Mouse (Mus musculus): ENCODE results near the gene Rras2. TPM values are rescaled to one million over a fixed set of nuclear protein-coding genes. Genes with fewer than 3 reads are reported as not detected.

The Rras2 gene
- polyA plus RNA-seq, 1 experiment, result 119 TPM

DNA sequence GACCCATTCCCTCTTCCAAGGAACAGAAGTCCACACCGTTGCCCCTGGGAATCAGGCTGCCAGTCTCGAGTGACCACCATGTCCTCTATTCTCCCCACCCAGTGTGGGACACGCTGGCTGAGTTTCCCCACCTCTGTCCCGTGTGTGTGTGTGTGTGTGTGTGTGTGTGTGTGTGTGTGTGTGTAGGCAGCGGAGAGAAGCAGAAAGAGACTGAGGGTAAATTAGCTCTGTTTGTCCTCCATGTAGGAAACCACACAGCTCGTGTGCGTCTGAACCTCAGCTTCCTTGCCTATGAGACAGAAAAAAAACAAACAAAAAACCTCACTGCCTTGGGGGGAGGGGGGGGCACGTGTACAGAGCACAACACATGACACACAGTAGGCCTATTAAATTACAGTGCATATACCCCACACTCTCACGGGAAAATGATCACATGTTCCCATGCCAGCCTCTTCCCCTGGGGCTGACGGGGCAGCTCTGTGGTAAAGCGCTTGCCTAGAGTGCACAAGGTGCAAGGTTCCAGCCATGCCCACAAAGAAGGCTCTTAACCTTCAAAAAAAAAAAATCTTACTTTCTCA is 48.5 kb downstream of the Rras2 start:
- Histone ChIP-seq H3K27ac (ENCODE audit: insufficient read depth, low read length) (no peak overlapping the region), H3K4me3 (ENCODE audit: low read depth, low read length) (no peak overlapping the region), H3K9me3 (replicated peaks; ENCODE audit: control insufficient read depth, insufficient read depth, low read length, poor library complexity, severe bottlenecking) (no peaks in the 10 kb centered on the region), H3K36me3 (ENCODE audit: control insufficient read depth, insufficient read depth, low read length, poor library complexity, severe bottlenecking) (no peaks in the 10 kb centered on the region), H3K4me1 (ENCODE audit: control insufficient read depth, insufficient read depth, low read length) (peaks cover 8% of the 10 kb centered on the region), H3K9ac (ENCODE audit: low read depth, poor library complexity, severe bottlenecking) (no peak overlapping the region), H3K27me3 (ENCODE audit: control insufficient read depth, insufficient read depth, low read length, poor library complexity, severe bottlenecking) (no peaks in the 10 kb centered on the region)
- TF ChIP-seq EP300 (IDR thresholded peaks at IDR 0.05; ENCODE audit: insufficient read depth, low read depth, low read length), result no peak
- TF ChIP-seq CTCF (IDR thresholded peaks at IDR 0.05; ENCODE audit: low read depth, low read length), result no peak
- no peak for TF ChIP-seq POLR2A (IDR thresholded peaks at IDR 0.05; ENCODE audit: insufficient read depth, low read length)

DNA sequence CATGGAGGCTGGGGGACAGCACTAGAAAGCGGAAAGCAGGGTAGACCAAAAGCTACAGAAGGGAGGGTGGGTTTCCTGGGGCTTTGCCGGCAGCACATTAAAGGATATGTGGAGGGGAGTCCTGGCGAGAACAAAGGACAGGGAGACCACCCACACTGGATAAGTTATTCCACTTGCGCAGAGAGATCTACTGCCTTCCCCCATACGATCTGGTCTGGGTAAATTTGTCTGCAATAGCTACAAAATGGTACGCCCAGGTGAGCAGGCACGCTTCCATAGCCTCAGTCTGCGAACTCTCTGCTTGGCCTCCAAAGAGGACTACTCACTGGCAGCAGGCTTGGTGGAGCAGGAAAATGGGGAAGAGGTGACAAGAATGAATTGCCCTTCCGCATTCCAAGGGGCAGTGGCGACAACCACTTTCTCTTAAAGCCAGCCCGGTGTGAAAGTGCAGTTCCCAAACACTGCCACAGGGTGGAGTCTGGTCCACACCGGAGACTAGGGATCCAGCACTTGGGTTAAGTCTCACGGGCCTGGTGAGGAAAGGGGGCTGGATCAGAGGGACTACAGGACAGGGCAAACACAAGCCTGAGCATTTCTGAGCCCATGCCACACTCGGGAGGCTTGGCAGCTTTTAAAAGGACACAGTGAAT is 50.9 kb downstream of the Rras2 start:
- Histone ChIP-seq H3K9me3 (replicated peaks; ENCODE audit: control insufficient read depth, insufficient read depth, low read length, poor library complexity, severe bottlenecking) (no peaks in the 10 kb centered on the region), H3K36me3 (ENCODE audit: control insufficient read depth, insufficient read depth, low read length, poor library complexity, severe bottlenecking) (no peaks in the 10 kb centered on the region), H3K4me1 (ENCODE audit: control insufficient read depth, insufficient read depth, low read length) (peaks cover 7% of the 10 kb centered on the region), H3K9ac (ENCODE audit: low read depth, poor library complexity, severe bottlenecking) (no peak overlapping the region), H3K4me3 (ENCODE audit: low read depth, low read length) (0 out of 2 replicates have a peak overlapping the region, but pooled peaks have one; percentile 7), H3K27me3 (ENCODE audit: control insufficient read depth, insufficient read depth, low read length, poor library complexity, severe bottlenecking) (no peaks in the 10 kb centered on the region), H3K27ac (ENCODE audit: insufficient read depth, low read length) (no peak overlapping the region)
- peak; percentile 89 for TF ChIP-seq CTCF (IDR thresholded peaks at IDR 0.05; ENCODE audit: low read depth, low read length)
- TF ChIP-seq POLR2A (IDR thresholded peaks at IDR 0.05; ENCODE audit: insufficient read depth, low read length), result no peak

GRCm38 (mm10) chr7:114065407-114066185 is 52.0 kb downstream of the Rras2 start:
- Histone ChIP-seq H3K27ac (ENCODE audit: insufficient read depth, low read length) (no peak overlapping the region), H3K36me3 (ENCODE audit: control insufficient read depth, insufficient read depth, low read length, poor library complexity, severe bottlenecking) (no peaks in the 10 kb centered on the region), H3K27me3 (ENCODE audit: control insufficient read depth, insufficient read depth, low read length, poor library complexity, severe bottlenecking) (no peaks in the 10 kb centered on the region), H3K4me1 (ENCODE audit: control insufficient read depth, insufficient read depth, low read length) (peaks cover 7% of the 10 kb centered on the region), H3K4me3 (ENCODE audit: low read depth, low read length) (no peak overlapping the region), H3K9me3 (replicated peaks; ENCODE audit: control insufficient read depth, insufficient read depth, low read length, poor library complexity, severe bottlenecking) (no peaks in the 10 kb centered on the region), H3K9ac (ENCODE audit: low read depth, poor library complexity, severe bottlenecking) (no peak overlapping the region)
- TF ChIP-seq CTCF (IDR thresholded peaks at IDR 0.05; ENCODE audit: low read depth, low read length) (no peak), POLR2A (IDR thresholded peaks at IDR 0.05; ENCODE audit: insufficient read depth, low read length) (no peak), EP300 (IDR thresholded peaks at IDR 0.05; ENCODE audit: insufficient read depth, low read depth, low read length) (no peak)

DNA sequence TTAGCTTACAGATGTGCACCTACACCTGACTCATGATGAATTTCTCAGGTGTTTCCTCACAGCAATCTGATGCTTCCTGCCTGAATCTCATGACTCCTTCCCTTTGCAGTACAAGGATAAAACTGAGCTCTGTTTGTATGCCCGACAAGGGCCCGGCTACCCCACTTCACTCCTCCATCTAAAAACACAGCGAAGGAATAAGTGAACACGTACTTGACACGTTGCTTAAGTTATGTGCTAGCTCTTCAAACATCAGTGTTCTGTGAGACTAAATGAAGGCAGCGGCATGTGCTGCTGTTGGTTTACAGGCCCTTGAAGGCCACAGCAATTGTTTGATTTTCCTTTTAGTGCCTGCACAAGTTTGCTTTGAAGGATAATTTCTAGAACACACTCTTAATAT is 53.6 kb downstream of the Rras2 start:
- Histone ChIP-seq H3K27ac (ENCODE audit: insufficient read depth, low read length) (no peak overlapping the region), H3K9me3 (replicated peaks; ENCODE audit: control insufficient read depth, insufficient read depth, low read length, poor library complexity, severe bottlenecking) (no peaks in the 10 kb centered on the region), H3K4me3 (ENCODE audit: low read depth, low read length) (no peak overlapping the region), H3K9ac (ENCODE audit: low read depth, poor library complexity, severe bottlenecking) (no peak overlapping the region), H3K36me3 (ENCODE audit: control insufficient read depth, insufficient read depth, low read length, poor library complexity, severe bottlenecking) (peaks cover under 1% of the 10 kb centered on the region), H3K4me1 (ENCODE audit: control insufficient read depth, insufficient read depth, low read length) (peaks cover 4% of the 10 kb centered on the region), H3K27me3 (ENCODE audit: control insufficient read depth, insufficient read depth, low read length, poor library complexity, severe bottlenecking) (no peaks in the 10 kb centered on the region)
- TF ChIP-seq CTCF (IDR thresholded peaks at IDR 0.05; ENCODE audit: low read depth, low read length), result no peak
- TF ChIP-seq EP300 (IDR thresholded peaks at IDR 0.05; ENCODE audit: insufficient read depth, low read depth, low read length), result no peak
- TF ChIP-seq POLR2A (IDR thresholded peaks at IDR 0.05; ENCODE audit: insufficient read depth, low read length), result no peak

GRCm38 (mm10) chr7:114063534-114063933 is 54.0 kb downstream of the Rras2 start:
- Histone ChIP-seq H3K27me3 (ENCODE audit: control insufficient read depth, insufficient read depth, low read length, poor library complexity, severe bottlenecking) (no peaks in the 10 kb centered on the region), H3K27ac (ENCODE audit: insufficient read depth, low read length) (no peak overlapping the region), H3K9me3 (replicated peaks; ENCODE audit: control insufficient read depth, insufficient read depth, low read length, poor library complexity, severe bottlenecking) (no peaks in the 10 kb centered on the region), H3K36me3 (ENCODE audit: control insufficient read depth, insufficient read depth, low read length, poor library complexity, severe bottlenecking) (peaks cover 3% of the 10 kb centered on the region), H3K4me1 (ENCODE audit: control insufficient read depth, insufficient read depth, low read length) (peaks cover 3% of the 10 kb centered on the region), H3K4me3 (ENCODE audit: low read depth, low read length) (no peak overlapping the region), H3K9ac (ENCODE audit: low read depth, poor library complexity, severe bottlenecking) (no peak overlapping the region)
- TF ChIP-seq EP300 (IDR thresholded peaks at IDR 0.05; ENCODE audit: insufficient read depth, low read depth, low read length) (no peak), POLR2A (IDR thresholded peaks at IDR 0.05; ENCODE audit: insufficient read depth, low read length) (no peak), CTCF (IDR thresholded peaks at IDR 0.05; ENCODE audit: low read depth, low read length) (no peak)

DNA sequence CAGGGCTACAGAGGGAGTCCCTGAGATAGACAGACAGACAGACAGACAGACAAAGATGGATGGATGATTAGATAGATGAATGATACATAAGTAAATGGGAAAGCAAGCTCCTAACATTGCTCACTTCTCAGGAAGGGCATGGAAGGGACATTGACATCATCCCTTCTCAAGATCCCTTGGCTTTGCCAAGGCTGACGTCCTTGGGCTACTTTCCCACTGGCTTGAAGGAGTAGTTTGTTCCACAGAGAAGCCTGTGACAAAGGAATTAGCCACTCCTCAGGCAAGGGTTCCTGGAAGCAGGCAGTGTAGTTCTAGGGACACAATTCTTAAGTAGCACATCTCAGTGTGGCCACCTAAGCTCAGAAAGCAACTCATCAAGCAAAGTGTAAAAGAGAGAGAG is 55.1 kb downstream of the Rras2 start:
- Histone ChIP-seq H3K36me3 (ENCODE audit: control insufficient read depth, insufficient read depth, low read length, poor library complexity, severe bottlenecking) (peaks cover 7% of the 10 kb centered on the region), H3K27me3 (ENCODE audit: control insufficient read depth, insufficient read depth, low read length, poor library complexity, severe bottlenecking) (no peaks in the 10 kb centered on the region), H3K9me3 (replicated peaks; ENCODE audit: control insufficient read depth, insufficient read depth, low read length, poor library complexity, severe bottlenecking) (no peaks in the 10 kb centered on the region), H3K4me1 (ENCODE audit: control insufficient read depth, insufficient read depth, low read length) (peaks cover 3% of the 10 kb centered on the region), H3K9ac (ENCODE audit: low read depth, poor library complexity, severe bottlenecking) (no peak overlapping the region), H3K4me3 (ENCODE audit: low read depth, low read length) (no peak overlapping the region), H3K27ac (ENCODE audit: insufficient read depth, low read length) (no peak overlapping the region)
- TF ChIP-seq CTCF (IDR thresholded peaks at IDR 0.05; ENCODE audit: low read depth, low read length), result no peak
- TF ChIP-seq POLR2A (IDR thresholded peaks at IDR 0.05; ENCODE audit: insufficient read depth, low read length), result no peak
- TF ChIP-seq EP300 (IDR thresholded peaks at IDR 0.05; ENCODE audit: insufficient read depth, low read depth, low read length), result no peak
